Mouse (Mus musculus): ENCODE measurements around the gene Dus1l.
"Not testable (repeated sequence)": the region's sequence is repeated elsewhere in the genome, so short reads cannot be mapped to it uniquely, and the experiment has no call there.

Dus1l gene

DNA sequence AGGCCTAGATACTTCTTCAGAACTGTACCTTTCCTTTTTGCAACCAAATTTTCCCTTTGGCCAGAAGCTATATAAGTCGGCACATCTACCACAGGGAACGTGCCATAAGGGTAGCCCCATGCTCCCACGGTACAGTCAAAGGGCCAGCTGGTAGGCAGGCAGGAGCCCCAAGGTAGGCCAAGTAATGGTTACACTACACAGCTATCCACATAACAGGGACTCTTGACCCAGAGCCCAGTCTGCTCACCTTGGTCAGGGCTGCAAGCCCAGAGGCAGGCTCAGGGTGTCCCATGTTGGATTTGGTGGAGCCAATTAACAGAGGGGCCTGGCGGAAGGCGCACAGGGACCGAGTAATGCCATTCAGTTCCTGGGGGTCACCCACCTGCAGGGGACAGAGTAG lies 23.4 kb upstream of the Dus1l start:
- DNase-seq (ENCODE audit: low spot score), result no peak

GRCm38 (mm10) chr11:120818251-120818650 lies 22.0 kb upstream of the Dus1l start:
- DNase-seq (ENCODE audit: low spot score), result no peak

DNA sequence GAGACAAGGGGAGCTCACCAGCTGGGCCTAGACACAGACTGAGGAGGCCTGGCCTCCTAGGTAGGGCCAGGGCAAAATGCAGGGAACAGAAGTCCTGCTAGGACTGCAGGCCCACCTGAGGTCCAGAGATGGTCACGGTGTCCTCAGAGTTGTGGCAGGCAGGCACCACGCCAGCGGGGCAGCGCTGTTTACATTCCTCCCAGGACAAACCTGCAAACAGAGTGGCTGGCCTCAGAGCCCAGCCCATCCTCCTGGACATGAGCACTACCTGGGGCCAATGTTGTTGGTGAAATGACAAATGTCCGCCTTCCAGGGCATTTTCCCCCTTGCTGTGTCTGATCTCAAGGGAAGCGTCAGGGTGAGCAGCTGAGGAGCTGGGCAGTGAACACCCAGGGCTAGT lies 21.2 kb upstream of the Dus1l start:
- no peak for DNase-seq (ENCODE audit: low spot score)

- no peak for DNase-seq (ENCODE audit: low spot score)
Measured at GRCm38 (mm10) chr11:120812068-120812467, 15.9 kb upstream of the Dus1l start.

DNA sequence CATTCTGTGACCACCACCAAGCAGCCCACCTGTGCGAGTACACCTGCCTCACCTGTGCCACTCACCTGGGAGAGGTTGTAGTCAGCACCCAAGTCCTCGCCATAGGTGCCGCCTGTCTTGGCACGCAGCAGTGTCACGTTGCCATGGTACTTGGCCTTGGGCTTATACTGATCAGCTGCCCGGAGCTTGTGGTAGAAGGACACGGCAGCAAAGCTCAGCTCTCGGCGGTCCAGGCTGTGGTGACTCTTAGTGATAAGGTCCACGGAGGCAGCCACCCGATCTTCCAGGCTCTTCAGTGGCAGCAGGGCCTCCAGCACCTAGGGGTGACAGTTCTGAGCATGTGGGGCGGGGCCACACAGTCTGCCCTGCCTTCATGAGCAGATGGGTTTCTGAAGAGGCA lies 11.8 kb upstream of the Dus1l start:
- no peak for DNase-seq (ENCODE audit: low spot score)

DNA sequence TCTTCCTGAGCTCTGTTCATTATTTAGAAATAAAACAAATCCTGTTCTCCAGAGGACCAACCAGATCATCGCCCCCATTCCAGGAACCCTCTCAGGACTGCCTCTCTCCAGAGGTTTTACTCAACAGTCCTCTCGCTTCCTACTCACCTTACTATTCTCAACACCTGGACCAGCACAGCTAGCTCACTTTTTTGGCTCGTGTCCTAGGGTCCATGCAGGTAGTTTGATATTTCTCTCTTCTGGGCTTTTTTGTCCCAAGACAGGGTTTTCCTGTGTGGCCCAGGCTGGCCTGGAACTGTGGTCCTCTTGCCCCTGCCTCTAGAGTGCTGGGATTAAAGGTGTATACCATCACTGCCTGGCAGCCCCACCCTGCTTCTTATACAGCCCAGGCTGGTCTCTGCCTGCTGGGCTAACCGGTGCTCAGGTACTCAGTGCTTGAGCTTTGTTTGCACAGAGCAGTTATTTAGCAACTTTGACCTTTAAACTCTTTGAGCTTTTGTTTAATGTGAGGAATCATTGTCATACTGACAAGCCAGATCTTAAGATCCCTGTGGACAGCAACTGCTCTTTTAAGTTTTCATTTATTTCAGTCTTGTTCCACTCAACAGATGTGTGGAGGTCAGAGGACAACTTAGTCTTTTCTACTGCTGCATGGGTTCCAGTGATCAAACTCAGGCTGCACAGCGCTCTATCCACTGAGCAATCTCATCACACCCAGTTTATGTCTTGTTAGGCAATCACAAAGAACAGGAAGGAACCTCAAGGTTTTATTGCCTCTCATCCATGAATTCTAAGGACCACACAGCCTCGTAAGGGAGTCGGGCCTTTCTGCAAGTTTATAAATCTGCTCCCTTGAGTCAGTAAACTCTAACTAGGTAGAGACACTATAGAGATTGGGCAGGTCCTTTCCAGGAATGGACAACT lies 9.4 kb upstream of the Dus1l start:
- no peak for DNase-seq (ENCODE audit: low spot score)

DNA sequence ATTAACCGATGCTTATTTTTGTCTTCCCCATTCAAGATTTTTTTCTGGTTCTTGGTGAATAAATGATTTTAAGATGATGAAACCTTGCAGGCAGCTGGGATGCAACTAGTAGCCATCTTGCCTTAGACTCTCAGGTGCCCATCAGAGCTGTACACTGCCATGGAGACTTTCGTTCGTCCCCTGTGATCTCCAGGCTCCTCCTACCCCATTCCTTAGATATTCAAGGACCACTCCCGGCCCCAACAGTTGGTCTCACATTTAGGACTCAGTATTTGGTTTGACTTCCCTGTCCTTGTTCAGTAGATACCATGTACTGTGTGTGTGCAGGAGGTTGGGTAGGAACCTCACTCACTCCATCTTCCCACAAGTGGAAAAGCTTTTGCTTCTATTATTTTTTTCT lies 8.6 kb upstream of the Dus1l start:
- DNase-seq (ENCODE audit: low spot score), result no peak

DNA sequence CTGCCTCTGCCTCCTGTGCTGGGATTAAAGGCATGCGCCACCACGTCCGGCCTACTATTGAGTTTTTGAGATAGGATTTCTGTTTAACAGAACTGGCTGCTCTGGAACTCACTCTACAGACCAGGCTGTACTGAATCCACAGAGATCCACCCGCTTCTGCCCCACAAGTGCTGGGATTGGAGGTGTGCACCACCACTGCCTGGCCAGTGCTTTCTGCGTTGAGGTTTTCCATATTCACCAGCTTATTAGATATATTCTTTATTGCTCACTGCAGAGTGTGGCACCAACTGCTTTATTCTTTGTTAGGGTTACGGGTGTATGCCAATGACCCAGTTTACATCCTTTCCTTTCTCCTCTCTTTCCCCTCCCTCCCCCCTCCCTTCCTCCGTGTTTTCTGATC lies 8.1 kb upstream of the Dus1l start:
- DNase-seq (ENCODE audit: low spot score), result no peak

GRCm38 (mm10) chr11:120800061-120800904 lies 4.1 kb upstream of the Dus1l start:
- peak; percentile 73 for DNase-seq (ENCODE audit: low spot score)

DNA sequence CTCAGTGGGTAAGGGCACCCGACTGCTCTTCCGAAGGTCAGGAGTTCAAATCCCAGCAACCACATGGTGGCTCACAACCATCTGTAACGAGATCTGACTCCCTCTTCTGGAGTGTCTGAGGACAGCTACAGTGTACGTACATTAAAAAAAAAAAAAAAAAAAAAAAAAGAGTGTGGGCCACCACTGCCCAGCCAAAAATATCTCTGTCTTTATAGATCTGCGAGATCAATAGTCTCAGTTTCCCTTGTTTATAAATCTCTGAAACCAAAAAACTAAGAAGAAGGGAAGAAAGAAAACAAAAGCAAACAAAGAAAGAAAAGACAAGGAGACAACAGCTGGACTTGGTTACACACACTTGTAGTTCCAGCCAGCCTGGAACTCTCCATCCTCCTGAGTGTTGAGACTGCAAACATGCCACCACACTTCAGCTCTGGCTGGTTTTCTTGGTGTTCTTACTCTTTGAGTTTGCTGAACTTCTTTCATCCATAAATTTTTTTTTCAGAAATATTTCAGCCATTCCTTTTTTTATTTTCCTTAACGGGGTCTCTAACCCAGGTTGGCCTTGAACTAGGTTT lies 3.2 kb upstream of the Dus1l start:
- no peak for DNase-seq (ENCODE audit: low spot score)

DNA sequence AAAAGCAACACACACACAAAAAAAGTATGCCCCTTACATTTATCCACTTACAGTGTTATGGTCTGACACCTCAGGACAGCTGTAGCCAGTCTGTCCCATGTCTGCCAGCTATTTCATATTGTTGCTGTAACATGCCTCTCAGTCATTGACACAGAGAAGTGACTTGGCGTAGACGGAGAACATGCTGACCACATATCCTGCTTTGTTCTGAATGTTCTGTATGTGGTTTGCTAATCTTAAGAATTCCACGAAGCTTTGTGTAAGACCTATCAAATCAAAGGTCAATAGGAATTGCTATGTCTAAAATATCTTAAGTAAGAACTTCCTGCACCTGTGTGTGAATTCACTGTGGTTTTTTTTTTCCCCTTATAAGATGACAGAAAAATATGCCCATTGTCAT lies 2.0 kb upstream of the Dus1l start:
- DNase-seq (ENCODE audit: low spot score), result no peak

- no peak for DNase-seq (ENCODE audit: low spot score)
Measured at GRCm38 (mm10) chr11:120796614-120796946, 377 bp upstream of the Dus1l start.

DNA sequence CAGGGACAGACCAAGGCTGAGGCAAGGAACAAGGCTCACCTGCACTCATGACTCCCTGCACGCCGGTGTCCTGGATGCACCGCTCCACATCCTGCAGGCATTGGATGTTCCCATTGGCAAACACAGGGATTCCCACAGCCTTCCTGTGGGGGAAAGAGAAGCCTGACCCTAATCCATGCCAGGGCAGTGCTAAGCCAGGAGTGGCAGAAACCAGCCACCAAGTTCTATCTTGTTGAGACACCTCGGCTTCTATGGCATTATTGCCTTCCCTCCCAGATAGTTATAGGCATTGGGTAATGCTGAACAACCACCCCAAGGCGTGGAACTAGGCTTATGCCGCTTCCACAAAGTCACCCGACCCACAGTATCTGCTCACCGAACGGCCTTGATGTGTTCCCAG lies 3.6 kb downstream of the Dus1l start:
- DNase-seq (ENCODE audit: low spot score), result no peak

DNA sequence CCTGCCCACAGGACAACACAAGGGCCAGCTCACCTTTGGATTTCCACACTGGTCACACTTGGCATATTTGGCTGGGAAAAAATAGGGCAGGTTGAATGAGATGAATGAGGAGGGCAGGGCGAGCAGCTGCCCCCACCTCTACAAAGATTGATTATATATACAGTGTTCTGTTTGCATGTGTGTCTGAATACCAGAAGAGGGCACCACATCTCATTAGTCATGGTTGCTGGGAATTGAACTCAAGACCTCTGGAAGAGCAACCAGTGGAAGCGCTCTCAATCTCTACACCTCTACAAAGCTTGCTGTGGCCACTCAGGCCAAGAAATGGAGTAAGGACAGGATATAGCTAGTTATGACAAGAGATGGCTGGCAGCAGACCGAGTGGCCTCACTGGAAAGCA lies 6.4 kb downstream of the Dus1l start:
- no peak for DNase-seq (ENCODE audit: low spot score)

DNA sequence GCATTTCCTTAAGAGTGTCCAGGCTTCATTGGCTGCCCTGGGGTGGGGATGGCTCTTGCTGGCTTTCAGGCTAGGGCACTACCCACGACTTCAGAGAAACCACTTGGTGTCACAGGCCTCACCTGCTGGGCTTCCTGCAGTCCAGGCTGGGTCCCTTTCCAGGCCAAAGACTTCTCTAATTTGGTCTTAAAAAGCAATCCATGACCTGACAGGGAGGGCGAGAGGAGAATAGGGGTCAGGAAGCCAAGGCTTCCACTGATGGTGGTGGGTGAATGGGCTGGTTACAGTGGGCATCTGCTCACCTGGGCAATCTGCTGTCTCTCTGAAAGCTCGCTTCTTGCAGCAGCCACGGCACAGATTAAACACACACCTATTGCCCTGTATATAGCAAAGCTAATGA lies 6.8 kb downstream of the Dus1l start:
- DNase-seq (ENCODE audit: low spot score), result no peak

DNA sequence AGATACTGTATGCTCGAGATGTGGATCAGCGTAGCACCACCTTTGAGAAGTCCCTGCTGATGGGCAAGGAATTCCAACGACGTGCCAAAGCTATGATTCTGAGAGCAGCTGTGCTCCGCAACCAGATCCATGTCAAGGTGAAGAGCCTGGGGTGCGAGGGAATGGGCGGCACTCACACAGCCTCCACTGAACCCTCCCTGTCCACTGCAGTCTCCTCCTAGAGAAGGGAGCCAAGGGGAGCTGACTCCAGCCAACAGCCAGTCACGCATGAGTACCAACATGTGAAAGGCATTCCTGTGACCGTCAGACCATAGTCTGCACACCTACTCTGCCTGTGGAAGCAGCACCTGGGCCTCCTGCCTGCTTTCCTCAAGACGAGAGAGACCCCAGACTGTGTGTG lies 7.7 kb downstream of the Dus1l start:
- DNase-seq (ENCODE audit: low spot score), result not testable (repeated sequence)

GRCm38 (mm10) chr11:120785145-120785544 lies 11.1 kb downstream of the Dus1l start:
- DNase-seq (ENCODE audit: low spot score), result no peak

GRCm38 (mm10) chr11:120784064-120784791 lies 12.0 kb downstream of the Dus1l start, which contains the start of the genes Rfng and Gps1:
Gene Rfng, minus strand, starts transcription at chr11:120784207.
Gene Gps1, plus strand, starts transcription at chr11:120784272.
- peak; percentile 48 for DNase-seq (ENCODE audit: low spot score)

- DNase-seq (ENCODE audit: low spot score), result no peak
Measured at GRCm38 (mm10) chr11:120783426-120784063, 12.7 kb downstream of the Dus1l start.

DNA sequence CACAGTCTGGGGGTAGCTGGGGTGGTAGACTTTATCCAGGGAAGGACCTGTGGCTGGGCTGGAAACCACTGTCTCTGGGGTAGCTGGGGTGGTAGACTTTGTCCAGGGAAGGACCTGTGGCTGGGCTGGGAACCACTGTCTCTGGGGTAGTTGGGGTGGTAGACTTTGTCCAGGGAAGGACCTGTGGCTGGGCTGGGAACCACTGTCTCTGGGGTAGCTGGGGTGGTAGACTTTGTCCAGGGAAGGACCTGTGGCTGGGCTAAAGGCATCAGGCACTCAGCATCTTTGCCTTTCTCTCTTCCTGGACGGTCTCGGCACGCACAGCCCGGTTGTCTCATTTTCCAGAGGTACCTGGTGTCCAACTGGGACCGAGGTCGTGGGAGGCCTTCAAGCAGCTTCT lies 14.8 kb downstream of the Dus1l start:
- not testable (repeated sequence) for DNase-seq (ENCODE audit: low spot score)

GRCm38 (mm10) chr11:120779876-120780275 lies 16.3 kb downstream of the Dus1l start:
- no peak for DNase-seq (ENCODE audit: low spot score)

DNA sequence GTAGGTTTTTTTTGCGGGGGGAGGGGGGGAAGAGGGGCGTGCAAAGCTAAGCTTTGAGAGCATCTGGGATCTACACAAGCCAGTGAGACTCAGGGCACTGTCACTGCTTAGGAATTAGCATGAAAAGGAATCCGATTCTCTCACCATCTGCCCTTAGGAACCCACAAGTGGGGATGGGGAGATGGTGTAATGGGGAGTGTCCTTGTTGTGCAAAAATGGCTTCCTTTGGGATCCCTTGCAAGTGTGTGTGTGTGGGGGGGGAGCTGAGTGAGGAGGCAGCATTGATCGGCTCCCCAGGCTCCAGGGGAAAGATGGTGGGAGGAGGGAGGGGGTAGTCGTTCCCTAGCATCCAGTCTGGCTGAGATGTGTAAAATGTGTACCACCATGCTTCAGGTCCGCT lies 19.1 kb downstream of the Dus1l start:
- DNase-seq (ENCODE audit: low spot score), result no peak
